Mouse (Mus musculus): ENCODE data around the gene Zc3hav1l.

DNA sequence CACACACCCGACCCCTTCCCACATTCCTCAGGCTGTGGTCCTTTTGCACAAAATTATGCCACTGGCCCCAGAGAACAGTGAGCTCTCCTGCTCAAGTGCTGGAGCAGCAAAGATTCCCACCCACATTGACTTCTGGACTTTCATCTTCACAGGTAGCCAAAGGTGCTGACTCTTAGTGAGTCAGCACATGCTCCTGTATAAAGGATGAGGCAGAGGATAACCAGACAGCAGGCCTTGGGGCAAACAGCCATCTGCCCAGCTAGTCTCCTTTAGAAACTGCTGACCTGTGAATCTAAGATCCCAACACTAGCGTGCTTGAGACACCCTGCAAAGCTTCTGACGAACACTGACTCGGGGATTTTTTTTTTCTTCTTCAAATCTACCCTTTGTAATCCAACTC lies 60.7 kb downstream of the Zc3hav1l start:
- TF ChIP-seq POLR2A (IDR thresholded peaks at IDR 0.05; ENCODE audit: borderline replicate concordance, low read depth, low read length): no peak
- no peak for TF ChIP-seq CTCF (IDR thresholded peaks at IDR 0.05; ENCODE audit: low read depth, low read length)

Measured in bone marrow macrophage, adult 2 months (primary cell).